Mouse (Mus musculus): ENCODE measurements around the gene Ghrl. TPM values are rescaled to one million over a fixed set of nuclear protein-coding genes. Genes with fewer than 3 reads are reported as not detected.

Gene Ghrl
- polyA plus RNA-seq, 1 experiment from 2014 or later = 1.9 TPM

Small RNAs within 50 kb of the gene (microRNA-seq; reads per million reads assigned to microRNA genes)
- 0.98 reads per million for gene Mir7042

Other genes starting within 250 kb of the Ghrl start
- gene Il17rc, start 248.5 kb downstream of the Ghrl start, polyA plus RNA-seq (2015; fragmentation: Nextera tagmentation; extraction: Ambion mirVana) = 9.5 and 11.9 TPM in 2 replicates
- gene Creld1, start 236.6 kb downstream of the Ghrl start, polyA plus RNA-seq (2015; fragmentation: Nextera tagmentation; extraction: Ambion mirVana) = 6.9 and 7.3 TPM in 2 replicates
- 0.05 TPM in 1 of 2 replicates, not detected in the other for gene Prrt3, start 217.9 kb downstream of the Ghrl start, polyA plus RNA-seq (2015; fragmentation: Nextera tagmentation; extraction: Ambion mirVana)
- 40.6 and 42.0 TPM in 2 replicates for gene Emc3, start 188.2 kb downstream of the Ghrl start, polyA plus RNA-seq (2015; fragmentation: Nextera tagmentation; extraction: Ambion mirVana)
- gene Fancd2, start 188.2 kb downstream of the Ghrl start, polyA plus RNA-seq (2015; fragmentation: Nextera tagmentation; extraction: Ambion mirVana) = 6.8 and 7.3 TPM in 2 replicates
- not detected in 2 replicates for gene Fancd2os, start 119.2 kb downstream of the Ghrl start, polyA plus RNA-seq (2015; fragmentation: Nextera tagmentation; extraction: Ambion mirVana)
- gene Brk1, start 115.1 kb downstream of the Ghrl start, polyA plus RNA-seq (2015; fragmentation: Nextera tagmentation; extraction: Ambion mirVana) = 77.9 and 78.0 TPM in 2 replicates
- 9.0 and 9.1 TPM in 2 replicates for gene Vhl, start 95.9 kb downstream of the Ghrl start, polyA plus RNA-seq (2015; fragmentation: Nextera tagmentation; extraction: Ambion mirVana)
- 12.4 and 13.2 TPM in 2 replicates for gene Irak2, start 81.4 kb downstream of the Ghrl start, polyA plus RNA-seq (2015; fragmentation: Nextera tagmentation; extraction: Ambion mirVana)
- 0.40 and 0.47 TPM in 2 replicates for gene Tatdn2, start 22.8 kb downstream of the Ghrl start, polyA plus RNA-seq (2015; fragmentation: Nextera tagmentation; extraction: Ambion mirVana)
- gene Sec13, start 20.9 kb upstream of the Ghrl start, polyA plus RNA-seq (2015; fragmentation: Nextera tagmentation; extraction: Ambion mirVana) = 103 and 111 TPM in 2 replicates